Mouse (Mus musculus) cerebellum, adult 2 months (tissue): ENCODE measurements around the gene Depdc1b.

Experiments
- CTCF ChIP-seq: fragments of 200-500 bp; IDR thresholded peaks from 2 replicates; pipeline ENCODE4 v1.5.1; 2011; ENCODE audit warnings: low read depth, mild to moderate bottlenecking, control low read depth, low read length, moderate library complexity, borderline replicate concordance; ENCODE audit not compliant: insufficient read depth
- POLR2A ChIP-seq: fragments of 200-500 bp; IDR thresholded peaks from 2 replicates; pipeline ENCODE4 v1.6.1; 2011; ENCODE audit warnings: low read length, control low read depth, borderline replicate concordance; ENCODE audit not compliant: insufficient read depth

- TF ChIP-seq CTCF = no peak
- no peak for TF ChIP-seq POLR2A
Observed at GRCm38 (mm10) chr13:108448348-108448931, 132.3 kb downstream of the Depdc1b start.
